Mouse (Mus musculus) MEL (cell line): ENCODE results near the gene Cdh22.

ENCODE experiments used
- CHD2 ChIP-seq: IDR thresholded peaks from 2 replicates; pipeline ENCODE4 v1.6.1; 2011; ENCODE audit warnings: low read length, improper control_type of control experiment
- CTCF ChIP-seq, 3 experiments: IDR thresholded peaks in 2 of 3; conservative IDR thresholded peaks in 1 of 3; 2 replicates each; pipeline ENCODE4 v1.5.1; 2011 to 2012; ENCODE audit warnings: low read length in 3 of 3, low read depth in 2 of 3, mild to moderate bottlenecking in 2 of 3, improper control_type of control experiment in 1 of 3, inconsistent platforms in 1 of 3, mixed read lengths in 1 of 3, moderate library complexity in 1 of 3; ENCODE audit not compliant: control insufficient read depth in 1 of 3, insufficient read depth in 1 of 3, poor library complexity in 1 of 3, severe bottlenecking in 1 of 3
- E2F4 ChIP-seq: IDR thresholded peaks from 2 replicates; pipeline ENCODE4 v1.6.1; 2011; ENCODE audit warnings: low read depth, low read length, improper control_type of control experiment, borderline replicate concordance
- NRF1 ChIP-seq: IDR thresholded peaks from 2 replicates; pipeline ENCODE4 v1.6.1; 2014; ENCODE audit warnings: low read depth, mild to moderate bottlenecking, inconsistent platforms, low read length, improper control_type of control experiment, moderate library complexity; ENCODE audit not compliant: poor library complexity, insufficient read depth, severe bottlenecking
- POLR2A ChIP-seq, 2 experiments: IDR thresholded peaks; 2 replicates each; pipeline ENCODE4 v1.6.1; 2011 to 2012; ENCODE audit warnings: low read length in 2 of 2, mild to moderate bottlenecking in 2 of 2, control low read depth in 1 of 2, improper control_type of control experiment in 1 of 2, low read depth in 1 of 2, moderate library complexity in 1 of 2; ENCODE audit not compliant: control insufficient read depth in 1 of 2, insufficient read depth in 1 of 2, poor library complexity in 1 of 2
- TCF12 ChIP-seq: IDR thresholded peaks from 2 replicates; pipeline ENCODE4 v1.6.1; 2014; ENCODE audit warnings: low read depth, mild to moderate bottlenecking, inconsistent platforms, low read length, improper control_type of control experiment, moderate library complexity
- ZC3H11A ChIP-seq: IDR thresholded peaks from 2 replicates; pipeline ENCODE4 v1.6.1; 2012; ENCODE audit warnings: low read depth, mild to moderate bottlenecking, inconsistent platforms, low read length, improper control_type of control experiment

- TF ChIP-seq POLR2A (IDR thresholded peaks at IDR 0.05; ENCODE audit: control insufficient read depth in 1 of 2, insufficient read depth in 1 of 2, low read depth in 1 of 2, low read length in 2 of 2, poor library complexity in 1 of 2): no peak
- TF ChIP-seq E2F4: no peak
- TF ChIP-seq ZC3H11A: no peak
- no peak for TF ChIP-seq CTCF (IDR thresholded peaks at IDR 0.05 in 2 of 3, conservative IDR thresholded peaks at IDR 0.05 in 1 of 3; ENCODE audit: control insufficient read depth in 1 of 3, insufficient read depth in 1 of 3, low read depth in 2 of 3, low read length in 3 of 3, poor library complexity in 1 of 3, severe bottlenecking in 1 of 3)
- TF ChIP-seq TCF12: no peak
- no peak for TF ChIP-seq CHD2
- no peak for TF ChIP-seq NRF1
Observed at GRCm38 (mm10) chr2:165136049-165136448, 98.6 kb downstream of the Cdh22 start.
